Mouse (Mus musculus) layer of hippocampus, adult 2 months (tissue): ENCODE measurements around the gene Ccdc142. TPM values are rescaled to one million over a fixed set of nuclear protein-coding genes. Genes with fewer than 3 reads are reported as not detected.

ENCODE experiments used
- DNase-seq, 2 experiments: peaks; one replicate each; pipeline ENCODE4 v3.0.0; 2022; ENCODE audit warnings: low spot score in 2 of 2
- H3K27ac ChIP-seq: fragments of 200-600 bp; 2 replicates; pipeline ENCODE4 v1.8.1; 2022
- H3K4me3 ChIP-seq: fragments of 200-600 bp; 2 replicates; pipeline ENCODE4 v1.8.1; 2022; ENCODE audit warnings: mild to moderate bottlenecking
- CTCF ChIP-seq: fragments of 200-600 bp; conservative IDR thresholded peaks from 2 replicates; pipeline ENCODE4 v1.8.1; 2022; ENCODE audit warnings: antibody characterized with exemption, mild to moderate bottlenecking, moderate library complexity
- long read RNA-seq, 2 experiments: library from polyadenylated mRNA; stranded (forward); transcript quantifications; one replicate each; pipeline ENCODE4 v2.0.0; 2021; ENCODE audit warnings: borderline mapping rate in 2 of 2
- total RNA-seq, 2 experiments: library from RNA; stranded (reverse); gene quantifications; 2 replicates each; pipeline ENCODE4 v1.2.3; 2021

The Ccdc142 gene
- 1 to 10 TPM; 7.7 to 9.1 TPM for total RNA-seq
- long read RNA-seq, experiment 1 = 0 reads
- long read RNA-seq, experiment 2, partial matches to known transcripts = 1 of 1 reads
- long read RNA-seq, experiment 2, other reads (novel, unspliced or antisense) = 0 of 1 reads

DNA sequence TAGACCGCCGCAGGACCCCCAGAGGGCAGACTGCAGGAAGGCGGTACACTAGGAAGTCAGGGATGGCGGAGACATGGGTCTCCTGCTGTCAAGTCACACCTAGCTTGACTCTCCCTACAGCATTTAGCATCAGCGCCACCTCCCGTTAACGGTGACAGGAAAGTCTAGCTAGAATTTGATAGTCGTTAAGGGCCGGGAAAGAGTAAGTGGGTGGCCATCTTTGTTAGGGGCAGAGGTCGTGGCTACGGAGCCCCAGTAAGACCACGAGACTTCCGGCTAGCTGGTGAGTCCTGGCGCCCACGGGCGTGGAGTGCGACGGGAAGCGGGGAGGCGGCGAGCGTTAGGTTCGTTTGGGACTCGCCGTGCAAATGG lies at the start of gene Ccdc142, which contains the start of gene Gm42688:
Gene Ccdc142 (plus strand): TSS at position 286 of the 372 bp plus-strand sequence.
Gene Gm42688 (plus strand): TSS at position 302 of the 372 bp plus-strand sequence.
- peak within 1 kb of the TSS; percentile 83 for H3K4me3 ChIP-seq
- H3K27ac ChIP-seq = peak within 1 kb of the TSS; percentile 93
- DNase-seq = peak; percentile 82 to 90
- peak; percentile 71 for TF ChIP-seq CTCF

DNA sequence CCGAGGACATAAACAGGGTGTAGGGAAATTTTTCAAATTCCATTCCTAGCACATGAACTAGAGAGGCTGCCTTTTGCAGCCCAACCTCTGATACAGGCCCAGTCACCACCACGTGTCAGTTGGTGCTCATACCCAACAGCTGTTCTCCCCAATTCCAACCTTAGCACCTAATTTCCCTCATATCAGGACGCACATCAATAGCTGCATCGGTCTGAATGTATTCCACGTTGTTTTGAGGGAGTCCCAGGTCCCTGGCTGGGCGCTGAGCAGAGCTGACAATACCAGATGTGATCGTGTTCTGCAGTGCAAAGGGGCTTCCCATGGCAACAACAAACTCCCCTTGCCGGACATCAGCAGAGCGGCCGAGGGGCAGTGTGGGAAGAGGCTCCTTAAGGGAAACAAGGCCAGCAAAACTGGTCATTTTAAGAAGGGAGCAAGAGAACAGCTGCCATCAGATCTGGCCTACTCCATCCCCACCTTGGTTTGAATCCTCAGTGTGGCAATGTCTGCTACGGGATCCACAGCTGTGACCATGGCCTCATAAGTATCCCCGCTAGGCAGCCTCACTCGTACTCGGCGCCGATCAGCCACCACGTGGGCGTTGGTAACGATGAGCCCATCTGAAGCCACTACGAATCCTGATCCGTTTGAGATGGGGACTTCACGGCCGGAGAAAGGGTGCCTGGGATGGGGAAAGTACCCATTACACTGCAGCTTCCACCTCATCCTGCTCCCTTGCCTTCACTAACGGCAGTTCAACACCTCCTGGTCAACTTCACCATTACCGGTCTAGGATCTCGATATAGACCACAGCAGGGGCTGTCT lies 48.1 kb upstream of the Ccdc142 start:
- peak overlapping the region; percentile 91 for H3K4me3 ChIP-seq
- TF ChIP-seq CTCF = no peak
- peak overlapping the region; percentile 95 for H3K27ac ChIP-seq
- no peak for DNase-seq

DNA sequence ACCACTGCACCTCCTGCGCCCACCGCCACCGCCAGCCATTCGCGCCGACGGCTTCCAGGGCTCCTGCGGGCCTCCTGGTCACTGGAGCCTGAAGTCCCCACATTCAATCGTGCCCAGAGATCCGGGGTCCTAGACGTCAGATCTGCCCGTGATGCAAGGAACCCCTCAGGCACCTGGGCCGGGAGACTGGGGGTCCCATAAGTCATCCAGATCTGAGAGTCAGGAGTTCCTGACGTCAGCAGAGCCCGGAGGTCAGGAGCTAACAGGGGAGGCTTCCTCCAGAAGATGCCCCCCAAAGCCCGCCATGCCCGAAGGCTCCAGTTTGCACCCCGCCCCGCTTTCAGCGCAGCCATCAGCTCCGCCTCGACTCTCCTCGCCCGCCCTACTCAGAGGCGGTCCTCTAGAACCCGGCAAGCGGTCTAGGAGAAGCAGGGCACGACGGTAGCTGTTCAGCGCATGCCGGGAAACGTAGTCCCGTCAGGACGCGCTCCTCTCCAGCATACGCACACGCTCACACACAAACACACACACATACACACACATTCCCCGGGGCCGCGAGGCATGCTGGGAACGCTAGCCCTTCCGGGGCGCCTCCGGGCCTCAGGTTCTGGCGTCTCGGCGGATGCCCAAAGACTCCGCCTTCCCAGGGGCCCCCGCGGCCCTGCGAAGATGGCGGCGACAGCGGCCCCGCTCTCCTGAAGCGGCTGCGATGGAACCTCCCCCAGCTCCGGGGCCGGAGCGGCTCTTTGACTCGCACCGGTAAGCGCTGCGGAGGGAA lies 47.1 kb upstream of the Ccdc142 start, which contains the start of gene Aup1:
Gene Aup1 (plus strand): TSS at position 448 of the 778 bp plus-strand sequence.
- DNase-seq = peak; percentile 98
- peak within 1 kb of the TSS; percentile 95 for H3K27ac ChIP-seq
- no peak for TF ChIP-seq CTCF
- H3K4me3 ChIP-seq = peak within 1 kb of the TSS; percentile 91

DNA sequence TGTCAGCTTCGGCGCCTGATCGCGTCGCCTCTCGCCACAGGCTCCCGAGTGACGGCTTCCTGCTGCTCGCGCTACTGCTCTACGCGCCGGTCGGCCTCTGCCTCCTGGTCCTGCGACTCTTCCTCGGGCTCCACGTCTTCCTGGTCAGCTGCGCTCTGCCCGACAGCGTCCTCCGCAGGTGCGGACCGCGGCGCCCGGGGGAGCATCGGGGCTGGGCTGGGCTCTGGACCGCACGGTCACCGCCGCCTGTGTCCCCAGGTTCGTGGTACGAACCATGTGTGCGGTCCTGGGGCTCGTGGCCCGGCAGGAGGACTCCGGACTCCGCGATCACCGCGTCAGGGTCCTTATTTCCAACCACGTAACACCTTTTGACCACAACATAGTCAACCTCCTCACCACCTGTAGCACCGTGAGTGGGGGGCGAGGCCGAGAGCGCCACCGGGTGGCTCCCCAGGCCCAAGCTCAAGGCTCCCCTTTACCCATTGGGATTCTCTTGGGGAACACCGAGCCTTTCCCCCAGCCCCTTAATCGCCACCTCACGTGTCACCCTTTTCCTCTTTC lies 46.5 kb upstream of the Ccdc142 start, which contains the start of gene Htra2:
Gene Htra2 (minus strand): TSS at position 403 of the 561 bp plus-strand sequence.
- DNase-seq = peak in 1 of 2 experiments; percentile 48

DNA sequence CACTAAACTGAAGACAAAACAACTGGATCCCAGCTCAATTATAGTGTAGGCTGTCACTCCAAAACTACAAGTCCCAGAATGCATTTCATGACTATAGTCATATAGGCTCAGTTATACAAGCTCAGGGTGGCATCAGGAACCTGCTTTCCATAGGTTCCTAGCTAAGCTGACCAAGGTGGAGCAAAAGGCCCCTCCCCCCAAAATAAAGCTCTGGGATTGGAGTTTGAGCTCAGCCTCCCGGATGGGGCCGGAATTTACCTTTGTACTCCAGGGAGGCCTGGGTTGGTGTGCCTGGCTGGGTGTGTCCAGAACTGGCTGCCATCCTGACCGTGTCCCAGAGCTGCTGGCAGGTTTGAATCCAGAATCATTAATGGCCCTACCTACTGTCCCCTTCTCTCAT lies 43.6 kb upstream of the Ccdc142 start, which contains the start of gene Dqx1:
Gene Dqx1 (plus strand): TSS at position 55 of the 400 bp plus-strand sequence.
- TF ChIP-seq CTCF = no peak
- DNase-seq = no peak
- Histone ChIP-seq H3K27ac (no peak within 1 kb of the TSS), H3K4me3 (no peak within 1 kb of the TSS)

More for the DNA sequence above, 46.5 kb upstream of the Ccdc142 start, which contains the start of gene Htra2:
- TF ChIP-seq CTCF = peak; percentile 70
- peak within 1 kb of the TSS; percentile 91 for H3K4me3 ChIP-seq
- H3K27ac ChIP-seq = peak within 1 kb of the TSS; percentile 95

DNA sequence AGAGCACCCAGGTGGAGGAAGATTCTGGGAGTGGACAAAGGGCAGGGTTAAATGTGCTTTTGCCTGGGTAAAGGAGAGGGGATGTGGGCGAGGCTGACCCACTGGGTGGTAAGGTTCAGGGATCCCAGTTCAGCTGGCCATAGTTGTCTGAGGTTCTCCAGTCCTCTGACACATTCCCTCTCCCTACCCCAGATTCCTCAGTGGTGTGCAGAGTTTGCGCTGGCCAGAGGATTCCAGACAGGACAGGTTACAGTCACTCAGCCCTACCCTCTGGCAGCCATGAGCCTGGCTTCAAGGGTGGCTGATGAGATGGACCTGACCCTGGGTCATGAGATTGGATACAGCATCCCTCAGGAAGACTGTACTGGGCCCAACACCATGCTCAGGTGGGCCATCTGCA lies 42.7 kb upstream of the Ccdc142 start:
- TF ChIP-seq CTCF = no peak
- no peak for DNase-seq
- H3K27ac ChIP-seq = no peak overlapping the region
- H3K4me3 ChIP-seq = no peak overlapping the region

DNA sequence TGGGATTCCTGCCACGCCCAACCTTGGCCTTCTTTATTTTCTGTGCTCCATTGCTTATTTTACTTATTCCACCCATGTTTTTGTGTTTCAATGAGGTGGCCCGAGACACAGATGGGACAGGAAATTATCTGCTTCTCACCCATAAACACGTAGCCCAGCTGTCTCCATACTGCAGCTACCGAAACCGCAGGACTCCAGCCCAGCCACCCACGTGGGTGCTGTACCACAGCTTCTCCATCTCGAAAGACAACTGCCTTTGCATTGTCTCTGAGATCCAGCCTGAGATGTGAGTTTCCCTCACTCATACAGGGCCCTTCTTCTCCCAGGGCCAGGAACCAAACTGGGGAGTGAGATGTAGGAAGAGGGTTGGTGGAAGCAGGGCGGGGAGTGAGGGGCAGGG lies 35.4 kb upstream of the Ccdc142 start:
- DNase-seq = no peak
- no peak for TF ChIP-seq CTCF
- H3K27ac ChIP-seq = no peak overlapping the region
- H3K4me3 ChIP-seq = no peak overlapping the region

DNA sequence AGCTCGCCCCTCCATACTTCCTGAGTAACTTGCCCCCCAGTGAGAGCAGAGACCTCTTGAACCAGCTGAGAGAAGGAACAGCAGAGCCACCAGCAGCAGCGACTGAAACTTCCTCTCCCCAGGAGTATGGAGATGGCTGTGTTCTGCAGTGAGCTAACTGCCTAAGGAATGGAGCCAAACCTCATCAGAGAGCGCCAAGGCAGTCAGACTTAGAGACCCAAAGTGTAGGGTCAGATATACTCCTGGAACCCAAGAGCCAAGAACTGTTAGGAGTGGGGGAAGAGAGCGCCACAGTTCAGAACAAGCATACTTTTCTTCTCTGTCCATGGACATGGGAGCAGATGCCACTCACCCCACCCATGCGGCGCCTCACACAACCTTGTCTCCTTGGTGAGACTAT lies 35.0 kb upstream of the Ccdc142 start:
- no peak for DNase-seq
- no peak for TF ChIP-seq CTCF

DNA sequence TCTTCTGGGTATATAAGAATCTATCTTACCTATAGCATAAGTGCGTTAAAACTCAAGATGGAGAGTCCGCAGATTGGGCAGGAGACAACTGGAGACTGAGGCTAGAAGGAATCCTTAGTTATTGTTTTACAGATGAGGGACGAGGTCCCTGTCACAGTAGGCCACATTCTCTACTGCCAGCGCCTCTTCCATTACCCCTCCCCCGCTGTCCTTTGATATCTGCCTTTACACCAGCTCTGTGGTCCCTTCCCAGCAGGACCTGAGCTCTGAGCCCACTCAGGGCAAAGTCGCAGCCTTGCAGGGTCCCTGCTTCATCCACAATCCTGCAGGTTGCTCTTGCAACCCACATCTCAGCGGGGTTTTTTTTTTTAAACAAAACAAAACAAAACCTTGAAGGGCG lies 33.2 kb upstream of the Ccdc142 start:
- H3K27ac ChIP-seq = no peak overlapping the region
- TF ChIP-seq CTCF = no peak
- DNase-seq = no peak
- H3K4me3 ChIP-seq = no peak overlapping the region

More for the DNA sequence above, 35.0 kb upstream of the Ccdc142 start:
- Histone ChIP-seq H3K27ac (no peak overlapping the region), H3K4me3 (no peak overlapping the region)

DNA sequence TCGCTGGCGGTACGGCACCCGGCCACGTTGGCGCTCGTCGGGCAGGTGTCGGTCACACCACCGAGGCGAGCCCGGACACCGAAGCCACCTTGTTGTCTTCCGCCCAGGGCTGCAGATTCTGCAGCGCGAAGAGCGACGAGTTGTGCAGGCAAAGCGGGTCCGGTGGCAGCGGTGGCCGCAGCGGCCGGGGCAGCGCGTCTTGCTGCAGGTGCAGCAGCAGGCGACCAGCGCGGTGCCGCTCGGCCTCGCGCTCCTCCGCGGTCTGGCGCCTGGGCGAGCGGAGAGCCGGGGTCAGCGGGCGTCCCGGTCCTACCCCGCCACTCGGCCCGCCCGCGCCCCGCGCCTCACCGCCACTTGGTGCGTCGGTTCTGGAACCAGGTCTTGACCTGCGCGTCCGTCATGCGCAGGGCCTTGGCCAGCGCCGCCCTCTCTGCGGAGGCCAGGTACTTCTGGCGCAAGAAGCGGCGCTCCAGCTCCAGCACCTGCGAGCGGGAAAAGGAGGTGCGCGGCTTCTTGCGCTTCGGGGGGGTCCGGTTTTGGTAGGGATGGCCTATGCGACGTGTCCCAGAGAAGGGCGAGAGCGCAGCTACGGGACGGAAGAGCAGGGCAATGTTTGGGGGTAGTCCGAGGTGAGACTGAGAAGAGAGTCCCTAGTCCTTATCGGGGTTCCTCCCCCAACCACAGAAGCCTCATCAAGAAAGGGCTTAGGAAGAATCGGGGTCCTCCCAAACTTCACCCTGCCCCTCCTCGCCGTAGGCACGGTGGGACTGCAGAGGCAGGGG lies 32.5 kb upstream of the Ccdc142 start:
- no peak overlapping the region for H3K4me3 ChIP-seq
- no peak for TF ChIP-seq CTCF

DNA sequence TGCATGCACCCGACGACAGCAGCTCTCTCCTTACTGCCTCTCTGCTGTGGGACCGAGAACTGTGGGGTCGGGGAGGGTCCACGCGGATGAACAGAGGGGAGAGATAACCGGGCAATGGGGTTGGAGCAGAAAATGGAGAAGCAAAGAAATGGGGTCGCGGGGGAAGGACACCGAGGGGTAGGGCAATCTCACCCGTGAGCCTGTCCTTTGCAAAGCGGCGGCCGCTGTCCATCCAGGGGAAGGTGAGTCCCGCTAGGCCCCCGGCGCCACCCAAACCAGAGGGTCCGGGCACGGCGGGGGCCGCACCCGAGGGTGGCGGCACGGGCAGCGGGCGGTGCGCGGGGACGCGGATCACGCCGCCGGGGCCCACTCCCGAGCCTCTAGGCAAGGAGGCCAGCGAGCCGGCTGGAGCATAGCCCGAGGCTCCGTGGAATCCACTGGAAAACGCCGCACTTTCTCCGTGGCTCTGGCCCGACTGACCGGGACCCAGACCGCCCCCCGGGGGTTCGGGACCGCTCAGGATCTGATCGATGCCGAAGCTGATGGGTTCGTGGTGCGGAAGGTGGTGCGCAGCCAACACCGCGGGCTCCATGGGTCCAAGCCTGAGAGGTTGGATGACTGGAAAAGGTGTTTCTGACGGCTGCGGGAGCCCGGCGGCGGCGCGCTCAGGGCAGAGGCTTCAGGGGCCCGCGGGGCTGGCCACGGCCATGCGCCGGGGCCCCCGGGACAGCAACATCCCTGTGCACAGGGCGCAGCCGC lies 31.7 kb upstream of the Ccdc142 start:
- TF ChIP-seq CTCF = no peak
- H3K4me3 ChIP-seq = no peak overlapping the region
- H3K27ac ChIP-seq = no peak overlapping the region
- DNase-seq = no peak

More for the DNA sequence above, 32.5 kb upstream of the Ccdc142 start:
- no peak for DNase-seq
- no peak overlapping the region for H3K27ac ChIP-seq

DNA sequence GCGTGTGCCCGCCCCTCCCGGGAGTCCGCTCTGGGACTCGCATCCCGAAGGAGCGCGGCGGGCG lies 31.3 kb upstream of the Ccdc142 start, which contains the start of gene Tlx2:
Gene Tlx2 (minus strand): TSS at position 47 of the 64 bp plus-strand sequence.
- no peak for DNase-seq
- H3K27ac ChIP-seq = no peak within 1 kb of the TSS
- TF ChIP-seq CTCF = no peak
- no peak within 1 kb of the TSS for H3K4me3 ChIP-seq
